Mouse (Mus musculus) mouse embryonic stem cell (cell line): ENCODE results near the gene Rab17.

Source experiments
- in situ Hi-C, 2 experiments: fragments of 300-500 bp; cut with MboI; formaldehyde crosslinking; loops; 1 replicate in 1 of 2; 3 replicates in 1 of 2; pipeline ENCODE4 v1.14.3; 2019 to 2020; ENCODE audit warnings: low sequenced_read_pairs in 2 of 2, low pct_unique_long_range_greater_than_20kb in 1 of 2, mixed read lengths in 1 of 2; ENCODE audit not compliant: unreplicated experiment in 1 of 2

The Rab17 gene

DNA sequence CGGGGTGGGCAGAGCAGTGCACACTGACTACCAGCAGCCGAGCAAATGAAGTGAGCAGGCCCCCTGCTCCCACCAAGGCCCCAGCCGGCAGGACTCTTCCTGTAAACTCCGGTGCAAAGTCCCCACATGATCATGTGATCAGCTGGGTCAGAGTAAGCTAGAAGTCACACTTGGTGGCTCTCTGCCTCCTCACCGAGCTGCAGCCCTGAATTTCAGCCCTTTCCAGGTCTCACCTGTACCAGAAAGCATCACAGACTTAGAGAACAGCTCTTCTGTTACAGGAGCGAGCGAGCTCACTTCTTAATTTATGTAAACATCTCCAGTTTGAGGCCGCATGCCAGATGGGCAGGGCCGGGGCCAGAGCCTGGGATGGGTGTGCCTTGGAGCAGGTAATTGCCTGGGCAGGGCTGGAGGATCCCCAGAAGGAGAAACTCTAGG, at the start of gene Rab17:
TSS of gene Rab17 (minus strand) at position 315 of the 438 bp plus-strand sequence.
- in situ Hi-C loops = no loop called here

- in situ Hi-C loops = no loop called here
Measured at GRCm38 (mm10) chr1:91017111-91017758, 47.8 kb upstream of the Rab17 start.

DNA sequence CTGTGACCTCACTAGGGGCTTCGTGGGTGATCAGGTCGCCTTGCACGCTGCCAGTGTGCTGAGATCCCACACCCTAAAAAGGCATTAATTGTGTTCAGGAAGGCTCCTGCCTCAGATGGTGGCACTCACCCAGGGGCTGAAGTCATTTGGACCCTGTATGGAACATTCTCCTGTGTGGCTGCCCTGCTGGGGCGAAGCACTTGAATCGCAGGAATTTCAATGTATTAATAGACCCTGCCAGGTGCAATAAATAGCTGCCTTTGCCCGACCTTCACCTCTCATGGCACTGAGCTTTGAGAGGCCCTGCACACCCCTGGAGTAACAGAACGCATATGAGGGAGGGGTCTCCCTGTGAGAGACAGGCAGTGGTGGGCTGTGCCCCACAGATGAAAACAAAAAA, 46.1 kb upstream of the Rab17 start:
- in situ Hi-C loops = no loop called here

DNA sequence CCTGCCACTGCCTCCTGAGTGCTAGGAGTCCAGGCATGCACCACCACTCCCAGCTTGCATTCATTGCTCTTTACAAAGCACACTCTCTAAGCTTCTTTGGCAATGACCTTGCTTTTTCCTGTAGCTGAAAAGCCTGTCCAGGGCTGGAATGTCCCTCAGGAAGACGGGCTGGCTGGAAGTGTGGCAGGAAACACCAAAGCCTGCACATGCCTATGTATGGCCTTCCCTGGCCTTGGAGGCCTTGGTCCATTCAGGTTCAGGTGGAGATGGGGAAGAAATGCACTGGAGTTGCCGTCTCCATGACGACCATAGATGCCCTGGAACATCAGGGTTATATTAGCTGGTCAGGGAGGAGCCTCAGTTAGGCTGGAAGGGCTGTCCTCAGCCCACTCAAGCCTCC, 44.3 kb upstream of the Rab17 start:
- in situ Hi-C loops = no loop called here

DNA sequence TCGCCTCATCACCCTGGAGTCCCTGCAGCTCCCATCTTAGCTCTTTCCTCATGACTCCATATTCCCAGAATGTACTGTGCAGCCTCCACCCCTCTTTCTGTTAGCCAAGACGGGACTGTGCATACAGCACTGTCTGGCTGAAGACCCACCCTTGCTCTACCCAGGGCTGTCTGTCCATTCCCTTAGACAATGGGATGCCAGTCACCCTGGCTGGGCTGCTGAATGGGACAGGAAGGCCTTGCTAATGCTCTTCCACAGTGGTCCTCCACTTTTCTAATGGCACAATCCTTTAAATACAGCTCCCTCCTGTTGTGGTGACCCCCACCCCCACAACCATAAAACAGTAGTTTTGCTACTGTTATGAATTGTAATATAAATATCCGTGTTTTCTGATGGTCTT, 41.9 kb upstream of the Rab17 start:
- in situ Hi-C loops = no loop called here

DNA sequence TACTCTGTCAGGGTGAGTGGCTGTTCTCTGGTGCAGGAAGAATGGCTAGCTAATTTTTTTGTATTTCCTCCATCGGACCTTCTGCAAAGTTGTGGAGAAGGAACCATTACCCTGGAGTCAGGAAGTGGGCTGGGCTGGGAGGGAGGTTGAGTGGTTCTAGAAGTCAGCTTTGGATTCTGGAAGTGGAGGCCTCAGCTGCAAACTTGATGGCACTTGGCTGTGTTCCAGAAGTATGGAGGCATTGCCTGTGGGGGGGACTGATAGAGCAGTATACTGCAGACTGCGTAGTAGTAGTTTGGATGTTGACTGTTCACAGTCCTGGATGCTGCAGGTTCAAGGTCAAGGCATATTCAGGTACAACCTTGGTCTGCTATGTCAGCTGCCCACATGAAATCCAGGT, 41.3 kb upstream of the Rab17 start:
- in situ Hi-C loops = no loop called here

GRCm38 (mm10) chr1:91010216-91010615, 40.8 kb upstream of the Rab17 start:
- in situ Hi-C loops = no loop called here

GRCm38 (mm10) chr1:91009266-91009665, 39.8 kb upstream of the Rab17 start:
- in situ Hi-C loops = no loop called here

GRCm38 (mm10) chr1:91008746-91009145, 39.3 kb upstream of the Rab17 start:
- in situ Hi-C loops = no loop called here

- in situ Hi-C loops = no loop called here
Measured at GRCm38 (mm10) chr1:91008147-91008682, 38.8 kb upstream of the Rab17 start.

GRCm38 (mm10) chr1:91006708-91007107, 37.2 kb upstream of the Rab17 start:
- in situ Hi-C loops = no loop called here

DNA sequence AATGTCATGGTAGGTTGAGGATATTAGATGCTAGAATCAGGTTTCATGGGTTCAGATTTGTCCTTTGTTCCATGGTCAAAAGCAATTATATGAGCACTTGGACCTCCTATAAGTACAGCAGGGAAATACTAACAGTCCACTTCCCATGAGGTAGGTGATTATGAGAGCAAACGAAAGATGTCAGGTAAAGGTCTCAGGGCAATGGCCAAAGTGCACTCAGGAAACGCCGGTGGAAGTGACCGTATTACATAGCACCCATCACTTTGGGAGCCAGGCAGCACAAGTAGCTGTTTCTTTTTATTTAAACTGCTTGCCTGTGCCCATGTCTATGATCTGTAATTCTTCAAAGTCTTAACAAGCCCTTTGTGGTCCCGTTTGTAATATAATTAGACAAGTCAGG, 36.6 kb upstream of the Rab17 start:
- in situ Hi-C loops = no loop called here

DNA sequence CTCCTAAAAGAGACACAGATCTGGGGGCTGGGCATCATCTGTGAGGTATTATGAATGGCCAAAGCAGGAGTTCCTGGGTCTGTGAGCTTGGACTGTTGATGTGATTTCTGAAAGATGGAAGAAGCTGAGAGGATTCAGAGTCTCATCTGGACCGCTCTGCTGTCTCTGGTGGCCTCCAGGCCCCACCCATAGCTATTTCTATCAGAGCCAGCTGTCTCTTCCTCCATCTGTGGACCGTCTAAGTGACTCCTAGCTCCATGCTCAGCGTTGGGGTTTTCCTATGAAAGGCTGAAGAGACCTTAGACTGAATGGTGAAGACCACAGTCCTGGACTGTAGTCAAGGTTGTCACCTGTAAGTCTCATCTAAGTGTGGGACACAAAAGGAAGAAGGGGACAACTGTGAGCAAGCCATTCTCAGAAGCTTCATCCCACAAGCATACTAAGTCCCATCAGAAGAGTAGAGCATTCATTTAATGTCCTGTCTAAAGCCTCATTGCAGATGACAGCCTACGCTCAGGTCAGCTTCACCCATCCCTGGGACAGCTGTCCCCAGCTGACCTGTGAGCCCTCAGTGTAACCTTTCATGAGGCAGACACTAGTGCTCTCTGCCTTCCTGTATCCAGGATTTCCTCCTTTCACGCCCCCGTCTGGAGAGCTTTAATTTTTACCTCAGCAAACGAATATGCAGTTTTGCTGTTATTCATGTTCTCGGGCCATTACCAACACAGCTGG, 34.2 kb upstream of the Rab17 start:
- in situ Hi-C loops = no loop called here

- in situ Hi-C loops = no loop called here
Measured at GRCm38 (mm10) chr1:91002641-91003040, 33.2 kb upstream of the Rab17 start.

DNA sequence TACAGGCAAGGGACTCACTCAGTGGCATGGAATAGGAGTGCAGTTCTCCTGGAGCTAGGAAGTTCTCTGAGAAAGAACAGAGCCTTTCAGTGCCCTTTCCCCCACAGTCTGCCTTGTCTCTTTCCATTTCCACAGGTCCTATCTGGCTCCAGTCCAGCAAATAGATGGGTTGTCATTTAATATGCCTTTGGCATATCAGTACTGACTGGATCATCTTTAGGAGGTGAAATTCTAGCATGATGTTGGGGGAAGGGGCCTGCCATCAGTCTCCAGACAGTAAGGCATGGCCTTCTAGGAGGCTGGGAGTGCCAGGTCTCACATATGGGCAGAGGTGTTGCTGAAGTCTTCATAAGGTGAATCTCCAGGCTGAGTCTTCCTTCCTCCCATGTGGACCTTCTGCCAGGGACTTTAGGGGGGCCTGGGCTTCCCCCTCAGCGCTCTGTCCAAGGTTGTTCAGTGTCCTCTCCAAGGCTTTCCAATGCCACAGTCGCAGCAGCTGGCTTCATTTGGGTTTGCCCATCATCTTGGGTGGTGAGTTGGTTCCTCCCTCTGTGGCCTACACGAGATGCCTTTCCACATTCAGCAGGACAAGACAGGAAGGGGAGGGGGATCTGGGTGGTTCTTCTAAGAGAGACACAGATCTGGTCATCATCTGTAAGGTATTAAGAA, 32.5 kb upstream of the Rab17 start:
- in situ Hi-C loops = no loop called here

DNA sequence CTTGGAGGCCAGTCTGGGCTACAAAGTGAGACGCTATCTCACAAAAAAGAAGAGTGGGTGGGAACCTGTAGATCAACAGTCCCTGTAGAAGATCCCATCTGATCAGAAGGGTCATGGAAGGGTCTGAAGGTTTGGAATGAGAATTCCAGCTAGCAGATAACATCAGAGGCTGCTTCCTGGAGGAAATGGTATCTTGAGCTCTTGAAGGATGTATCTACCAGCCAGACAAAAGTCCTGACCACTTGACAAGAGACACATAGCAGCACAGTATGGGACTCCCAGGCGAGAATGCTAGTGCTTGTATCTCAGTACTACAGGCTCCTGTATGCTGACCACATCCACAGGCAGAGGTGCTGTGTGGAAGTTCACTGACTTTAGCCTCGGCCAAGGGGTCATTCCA, 31.6 kb upstream of the Rab17 start:
- in situ Hi-C loops = no loop called here

DNA sequence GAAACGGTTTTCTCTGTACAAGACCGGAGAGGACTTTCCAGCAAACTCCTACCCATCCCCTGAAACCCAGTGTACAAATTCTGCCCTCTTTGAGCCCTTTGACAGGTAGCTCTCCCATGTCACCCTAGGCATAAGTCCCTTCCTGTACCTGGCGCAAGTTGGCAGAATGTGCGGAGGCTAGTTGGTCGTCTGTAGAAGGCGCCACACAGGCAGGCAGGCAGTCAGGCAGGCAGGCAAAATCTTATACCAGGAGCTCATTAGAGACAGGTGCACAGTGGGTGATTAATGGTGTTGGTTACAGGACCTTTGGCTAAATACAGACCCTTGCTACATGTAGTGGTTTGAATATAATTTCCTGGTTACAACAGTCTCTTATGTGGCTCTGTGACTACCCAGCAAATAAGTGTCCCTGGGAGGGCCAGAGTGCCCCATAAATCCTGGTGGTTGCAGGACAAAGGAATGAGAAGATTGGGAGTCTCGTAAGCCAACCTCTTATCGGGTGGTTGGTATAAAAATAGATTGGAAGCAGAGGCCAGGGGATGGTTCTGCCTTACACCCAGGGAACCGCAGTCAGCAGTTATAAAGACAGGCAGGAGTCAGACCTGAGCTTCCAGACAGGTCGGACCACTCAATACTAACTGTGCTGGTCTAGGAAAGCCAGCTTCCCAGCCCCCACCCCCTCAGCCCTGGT, 30.6 kb upstream of the Rab17 start:
- in situ Hi-C loops = no loop called here

- in situ Hi-C loops = no loop called here
Measured at GRCm38 (mm10) chr1:90998891-90999611, 29.6 kb upstream of the Rab17 start.
